Mouse (Mus musculus) left cerebral cortex, postnatal 25 days (tissue): ENCODE results near the gene Serpinb9b. TPM values are rescaled to one million over a fixed set of nuclear protein-coding genes. Genes with fewer than 3 reads are reported as not detected.
"Not testable (repeated sequence)": the region's sequence is repeated elsewhere in the genome, so short reads cannot be mapped to it uniquely, and the experiment has no call there.

Experiments used
- DNase-seq, 2 experiments: peaks; one replicate each; pipeline ENCODE4 v3.0.0; 2022; ENCODE audit warnings: low spot score in 2 of 2, mixed read lengths in 1 of 2
- intact Hi-C: fragments of 180-260 bp; cut with DNase I; formaldehyde crosslinking; loops from one replicate; pipeline ENCODE4 v1.15.1; 2025
- total RNA-seq, 2 experiments: library from RNA; stranded (reverse); gene quantifications; 2 replicates each; pipeline ENCODE4 v1.2.3; 2021

Serpinb9b gene
- total RNA-seq, result not detected

DNA sequence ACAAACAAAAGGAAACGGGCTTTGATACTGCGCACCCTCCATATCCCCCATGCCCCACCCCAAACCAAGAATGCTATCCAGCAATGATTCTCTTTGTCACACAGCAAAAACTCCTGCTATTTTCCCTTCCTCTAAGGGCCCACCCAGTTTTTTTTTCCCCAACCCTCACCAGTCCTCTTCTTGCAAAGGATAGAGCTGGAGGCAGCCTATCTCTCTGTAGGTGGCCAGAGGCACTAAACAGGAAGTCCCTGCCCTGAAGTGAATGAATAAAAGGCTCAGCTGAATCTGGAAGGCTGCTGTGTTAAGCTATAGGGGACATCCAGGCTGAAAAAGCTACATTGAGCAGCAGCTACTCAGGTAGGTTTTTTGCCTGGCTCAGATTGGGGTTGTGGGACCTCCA is at the start of gene Serpinb9b:
TSS of gene Serpinb9b (plus strand) at position 173 of the 400 bp plus-strand sequence.
- intact Hi-C loops, result no loop called here
- no peak for DNase-seq

DNA sequence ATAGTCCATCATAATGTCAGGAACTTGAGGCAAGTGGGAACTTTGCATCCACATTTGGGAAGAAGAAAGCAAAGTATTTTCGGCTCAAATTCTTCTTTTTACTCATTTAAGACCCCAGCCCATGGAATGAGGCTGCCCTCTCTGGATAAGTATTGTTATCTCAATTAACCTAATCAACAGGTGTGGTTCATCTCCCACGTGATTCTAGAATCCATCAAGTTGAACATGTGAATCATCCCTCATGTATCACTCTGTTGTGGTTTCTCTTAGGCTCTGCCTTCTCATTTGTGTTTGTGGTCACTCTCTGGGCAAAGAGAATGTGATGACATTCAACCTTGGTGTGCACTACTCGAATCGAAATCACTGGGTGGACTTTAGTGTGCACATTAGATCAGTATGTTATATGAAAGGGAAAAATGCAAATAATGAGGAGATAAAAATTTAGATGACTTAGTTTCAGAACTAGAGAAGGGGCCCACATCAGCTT is 44.6 kb upstream of the Serpinb9b start:
- no peak for DNase-seq
- intact Hi-C loops, result no loop called here

DNA sequence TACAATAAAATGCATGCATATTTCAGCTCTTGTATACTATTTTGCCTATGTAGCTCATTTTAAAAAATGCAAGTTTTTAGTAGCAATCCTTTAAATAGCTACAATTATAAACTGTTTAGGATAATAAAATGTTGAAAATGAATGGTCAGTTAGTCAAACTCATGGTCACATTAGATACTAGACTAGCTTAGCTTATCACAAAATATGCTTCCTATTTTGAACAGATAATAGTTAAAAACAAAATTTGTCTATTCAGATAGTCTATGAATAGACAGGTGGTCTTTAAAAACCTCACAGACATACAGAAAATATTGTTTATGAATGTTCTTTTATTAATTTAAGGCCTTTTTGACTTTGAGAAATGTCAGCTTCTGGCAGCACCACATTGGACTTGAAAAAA is 41.0 kb upstream of the Serpinb9b start:
- intact Hi-C loops, result no loop called here
- no peak for DNase-seq

DNA sequence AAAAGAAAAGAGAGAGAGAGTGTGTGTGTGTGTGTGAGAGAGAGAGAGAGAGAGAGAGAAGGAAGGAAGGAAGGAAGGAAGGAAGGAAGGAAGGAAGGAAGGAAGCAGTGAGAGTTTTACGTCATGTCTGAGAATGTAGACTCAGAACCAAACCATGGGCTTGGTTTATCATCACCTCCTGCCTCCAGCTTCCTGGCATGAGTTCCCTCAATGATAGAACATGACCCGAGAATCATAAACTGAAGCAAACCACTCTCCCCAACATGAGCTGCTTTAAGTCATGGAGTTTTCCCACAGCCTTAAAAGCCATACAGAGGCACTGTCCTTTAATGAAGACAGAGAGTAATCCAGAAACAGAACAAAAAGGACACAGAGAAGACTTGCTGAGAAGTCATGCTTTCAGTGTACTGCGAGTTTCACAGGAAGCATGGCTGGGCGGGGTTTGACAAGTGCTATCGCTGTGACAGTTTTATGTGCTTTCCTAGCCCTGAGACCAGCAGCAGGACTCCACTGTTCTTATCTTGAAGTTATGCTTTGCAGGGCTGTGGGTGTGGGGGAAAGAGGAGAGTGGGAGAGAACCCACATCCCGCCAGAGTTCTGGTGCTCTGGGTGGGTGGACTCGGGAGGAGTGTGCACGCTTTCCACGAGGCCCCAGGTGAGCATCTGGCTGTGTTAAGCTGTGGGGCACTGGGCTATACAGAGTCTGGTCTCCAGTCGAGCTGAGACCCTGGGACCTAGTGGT is 33.9 kb upstream of the Serpinb9b start:
- intact Hi-C loops, result no loop called here
- DNase-seq, result no peak

DNA sequence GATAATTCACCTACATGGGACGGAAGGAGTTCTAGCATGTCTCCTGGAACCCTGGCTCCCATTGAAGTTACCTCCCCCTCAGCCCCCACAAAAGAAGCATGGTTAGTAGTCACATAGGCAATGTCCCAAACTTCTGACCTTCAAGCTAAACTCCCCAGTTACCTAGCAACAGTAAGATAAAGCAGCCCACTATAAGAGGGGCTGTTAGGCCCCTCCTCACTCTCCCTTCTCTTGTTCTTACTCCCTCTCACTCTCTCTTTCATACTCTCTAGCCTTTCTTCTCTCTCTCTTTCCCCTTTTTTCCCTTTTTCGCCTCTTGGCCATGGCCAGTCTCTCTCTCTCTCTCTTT is 33.3 kb upstream of the Serpinb9b start:
- intact Hi-C loops, result no loop called here
- DNase-seq, result no peak

DNA sequence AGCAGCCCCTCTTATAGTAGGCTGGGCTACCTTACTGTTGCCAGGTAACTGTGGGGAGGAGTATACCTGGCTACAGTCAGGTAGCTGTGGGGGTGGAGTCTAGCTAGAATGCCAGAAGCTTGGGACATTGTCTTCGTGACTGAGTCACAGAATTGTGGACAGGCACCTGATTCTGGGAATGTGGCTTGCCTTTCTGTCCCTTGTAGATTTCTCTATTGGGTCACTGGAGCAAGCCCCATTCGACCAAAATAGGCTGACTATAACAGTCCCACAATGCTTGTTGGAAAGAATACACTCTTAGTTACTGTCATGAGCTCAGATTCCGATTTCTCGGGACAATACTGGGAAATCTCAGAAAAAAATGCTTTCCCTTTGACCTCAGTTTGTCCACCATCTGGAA is 32.2 kb upstream of the Serpinb9b start:
- intact Hi-C loops, result no loop called here

DNA sequence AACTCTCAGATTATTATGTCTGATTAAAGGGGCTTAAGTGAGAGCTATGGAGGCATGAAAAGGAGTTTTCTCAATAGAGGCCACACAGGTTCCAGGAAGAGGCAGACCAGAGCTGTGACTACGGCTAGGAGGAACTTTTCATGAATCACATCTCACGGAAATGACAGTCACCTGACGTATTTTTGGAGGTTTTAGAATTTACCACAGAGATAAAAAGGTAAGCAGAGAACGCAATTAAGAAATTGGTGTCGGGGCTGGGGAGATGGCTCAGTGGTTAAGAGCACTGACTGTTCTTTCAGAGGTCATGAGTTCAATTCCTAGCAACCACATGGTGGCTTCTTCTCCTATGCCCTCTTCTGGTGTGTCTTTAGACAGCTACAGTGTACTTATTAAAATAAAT is 25.9 kb upstream of the Serpinb9b start:
- intact Hi-C loops, result loop anchor here (5.0 kb wide), 1 partner anchor 76 kb away; the partner anchor contains the start of gene Serpinb1b
- DNase-seq, result no peak

More for the DNA sequence above, 32.2 kb upstream of the Serpinb9b start:
- no peak for DNase-seq

DNA sequence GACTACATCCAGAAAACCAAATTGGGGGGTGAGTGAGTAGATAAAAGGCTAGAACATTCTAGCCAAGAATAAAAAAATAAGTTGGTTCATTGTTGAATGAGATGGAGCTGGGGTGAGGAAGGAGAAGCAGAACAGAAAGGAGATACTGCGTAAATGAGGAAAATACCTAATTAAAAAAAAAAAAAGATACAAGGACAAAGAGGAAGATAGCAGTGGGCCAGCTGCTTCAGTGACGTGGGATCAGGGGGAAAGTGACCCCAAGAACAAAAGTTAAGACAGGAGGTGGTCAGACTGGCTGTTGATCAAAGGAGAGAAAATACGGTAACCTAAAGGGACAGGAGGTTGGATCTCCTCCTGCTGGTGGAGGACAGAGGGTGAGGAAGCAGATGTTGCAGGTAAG is 24.3 kb upstream of the Serpinb9b start, which contains the start of gene Serpinb9:
TSS of gene Serpinb9 (plus strand) at position 301 of the 400 bp plus-strand sequence.
- intact Hi-C loops, result loop anchor here (5.0 kb wide), 1 partner anchor 74 kb away; the partner anchor contains the start of gene Serpinb1b
- DNase-seq, result no peak

DNA sequence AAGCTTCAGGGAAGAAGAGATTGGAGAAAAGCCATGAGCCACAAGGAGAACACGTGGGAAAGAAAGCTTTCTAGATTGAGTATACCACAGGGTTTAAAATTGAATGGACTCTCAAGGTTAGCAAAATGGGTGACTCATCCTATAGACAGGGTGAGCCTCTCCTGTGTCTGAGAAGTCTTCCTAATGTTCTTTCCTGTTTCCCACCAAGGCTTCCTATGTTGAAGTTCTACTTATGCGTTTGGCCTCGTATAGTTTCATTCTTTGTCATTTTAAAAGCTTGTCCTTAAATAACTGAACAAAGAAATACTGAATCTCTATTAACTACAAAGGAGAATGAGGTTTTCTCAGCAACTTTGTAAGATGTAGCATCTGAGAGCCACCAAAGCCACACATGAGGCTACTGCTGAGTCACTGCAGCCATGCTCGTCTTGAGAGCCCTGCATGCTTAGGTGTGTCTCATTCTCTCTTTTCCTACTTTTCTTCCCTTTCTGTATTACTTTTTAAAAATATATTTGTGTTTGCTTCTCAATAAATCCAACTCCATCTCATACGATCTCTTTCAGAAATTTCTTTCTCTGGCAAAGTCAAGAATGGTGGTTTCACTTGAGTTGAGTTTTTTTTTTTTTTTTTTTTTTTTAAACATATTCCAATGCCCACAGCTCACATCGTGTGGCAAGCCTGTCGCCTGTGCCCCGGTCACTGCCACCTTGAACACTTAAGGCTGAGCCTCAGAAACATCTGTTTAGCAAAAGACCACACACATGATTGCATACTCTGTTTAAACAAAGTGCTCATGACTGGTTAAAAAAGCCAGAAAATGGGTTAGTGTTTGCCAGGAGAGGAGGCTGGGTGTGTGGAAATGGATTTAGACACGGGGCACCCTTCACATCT is 23.4 kb upstream of the Serpinb9b start:
- intact Hi-C loops, result loop anchor here (5.0 kb wide), 1 partner anchor 74 kb away; the partner anchor contains the start of gene Serpinb1b
- no peak for DNase-seq

DNA sequence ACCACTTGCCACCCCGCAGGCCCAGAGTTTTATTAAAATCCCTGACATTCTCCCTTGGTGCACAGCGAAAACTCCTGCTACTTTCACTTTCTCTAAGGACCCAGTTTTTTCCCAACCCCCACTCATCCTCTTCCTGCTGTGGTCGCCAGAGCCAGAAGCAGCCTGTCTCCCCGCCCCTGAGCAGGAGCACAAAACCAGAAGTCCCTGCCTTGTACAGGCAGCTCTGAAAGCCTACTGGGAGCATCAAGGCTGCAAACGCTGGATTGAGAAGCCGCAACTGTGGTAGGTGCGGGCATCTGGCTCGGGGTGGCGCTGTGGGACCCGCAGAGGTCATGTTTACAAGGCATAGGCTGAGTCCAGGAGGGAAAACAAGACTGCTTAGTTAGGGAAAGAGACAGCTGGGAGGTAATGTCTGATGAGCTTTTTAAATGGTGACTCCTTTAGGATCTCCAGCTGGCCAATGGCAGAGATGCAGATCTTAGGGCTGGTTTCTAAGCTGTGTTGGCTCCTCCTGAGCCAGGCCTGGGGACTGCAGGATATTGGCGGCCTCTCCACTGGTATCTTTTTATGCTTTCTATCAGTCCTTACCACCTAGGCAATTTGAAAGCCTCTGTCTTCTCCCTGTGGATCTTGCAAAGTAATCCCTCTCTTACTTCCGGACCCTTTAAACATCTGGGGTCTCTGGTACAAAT is 22.7 kb upstream of the Serpinb9b start:
- intact Hi-C loops, result loop anchor here (5.0 kb wide), 1 partner anchor 73 kb away; the partner anchor contains the start of gene Serpinb1b
- DNase-seq, result peak; percentile 76 to 86

DNA sequence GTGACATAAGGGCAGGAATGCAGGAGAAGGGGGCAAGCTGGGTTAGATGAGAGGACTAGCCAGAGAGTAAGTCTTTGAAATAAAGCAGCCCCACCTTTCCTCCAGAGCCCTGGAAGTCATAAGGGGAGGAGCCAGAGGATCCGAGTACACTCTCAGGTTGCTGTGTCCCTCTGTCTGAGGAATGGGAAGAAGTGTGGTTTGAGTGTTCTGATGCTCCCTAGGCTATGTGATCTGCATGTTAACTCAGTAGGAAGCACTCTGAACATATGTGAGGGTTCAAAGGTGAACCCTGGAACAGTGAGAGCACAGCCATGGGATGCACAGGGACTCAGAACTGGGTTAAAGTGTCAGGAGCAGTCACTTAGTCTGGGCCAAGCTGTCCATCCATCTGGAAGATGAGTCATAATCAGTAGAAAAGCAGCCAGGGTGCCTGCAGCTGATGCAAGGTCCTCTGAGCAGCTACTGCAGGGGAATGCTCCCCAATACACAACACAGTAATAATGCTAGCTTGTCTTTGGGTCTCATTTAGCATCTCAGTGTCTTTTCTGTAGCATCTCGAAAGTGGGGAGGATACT is 21.6 kb upstream of the Serpinb9b start:
- no peak for DNase-seq
- intact Hi-C loops, result no loop called here

DNA sequence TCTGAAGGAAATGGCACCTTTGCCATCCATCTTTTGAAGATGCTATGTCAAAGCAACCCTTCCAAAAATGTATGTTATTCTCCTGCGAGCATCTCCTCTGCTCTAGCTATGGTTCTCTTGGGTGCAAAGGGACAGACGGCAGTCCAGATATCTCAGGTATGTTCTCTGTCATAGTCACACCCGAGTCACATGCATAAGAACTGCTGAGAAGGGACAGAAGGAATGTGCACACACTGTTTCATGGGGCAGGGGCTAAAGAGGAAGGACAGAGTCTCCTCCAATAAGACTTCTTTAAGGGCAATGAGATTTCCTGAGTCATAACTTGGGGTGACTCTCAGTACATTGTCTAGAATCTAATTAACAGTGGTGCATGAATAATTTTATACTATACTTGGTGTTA is 20.7 kb upstream of the Serpinb9b start:
- no peak for DNase-seq
- intact Hi-C loops, result no loop called here

DNA sequence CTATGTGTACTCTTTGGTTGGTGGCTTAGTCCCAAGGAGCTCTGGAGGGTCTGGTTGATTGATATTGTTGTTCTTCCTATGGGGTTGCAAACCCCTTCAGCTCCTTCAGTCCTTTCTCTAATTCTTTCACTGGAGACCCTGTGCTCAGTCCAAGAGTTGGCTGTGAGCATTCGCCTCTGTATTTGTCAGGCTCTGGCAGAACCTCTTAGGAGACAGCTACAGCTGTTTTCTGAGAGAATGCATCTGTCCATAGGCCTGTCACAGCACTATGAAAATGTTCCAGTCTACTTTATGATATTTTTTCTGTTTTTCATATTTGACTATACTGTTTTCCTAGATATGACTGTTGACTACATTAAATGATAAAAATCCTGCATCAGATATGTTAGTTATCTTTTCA is 14.8 kb upstream of the Serpinb9b start:
- intact Hi-C loops, result no loop called here
- DNase-seq, result no peak

DNA sequence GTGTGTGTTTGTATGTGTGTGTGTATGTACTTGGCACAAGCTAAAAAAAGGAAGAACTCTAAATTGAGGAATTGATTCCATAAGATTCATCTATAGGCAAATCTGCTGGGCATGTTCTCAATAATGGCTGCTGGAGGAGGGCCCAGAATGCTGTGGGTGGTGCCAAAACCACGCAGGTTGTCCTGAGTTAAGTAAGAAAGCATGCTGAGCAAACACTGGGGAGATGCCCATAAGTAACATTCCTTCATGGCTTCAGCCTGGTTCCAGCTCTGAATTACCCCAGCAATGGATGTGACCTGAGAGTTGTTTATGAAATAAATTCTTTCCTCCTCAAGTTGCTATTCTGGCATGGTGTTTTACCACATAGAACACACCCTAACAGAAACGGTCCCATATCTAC is 13.9 kb upstream of the Serpinb9b start:
- intact Hi-C loops, result no loop called here

DNA sequence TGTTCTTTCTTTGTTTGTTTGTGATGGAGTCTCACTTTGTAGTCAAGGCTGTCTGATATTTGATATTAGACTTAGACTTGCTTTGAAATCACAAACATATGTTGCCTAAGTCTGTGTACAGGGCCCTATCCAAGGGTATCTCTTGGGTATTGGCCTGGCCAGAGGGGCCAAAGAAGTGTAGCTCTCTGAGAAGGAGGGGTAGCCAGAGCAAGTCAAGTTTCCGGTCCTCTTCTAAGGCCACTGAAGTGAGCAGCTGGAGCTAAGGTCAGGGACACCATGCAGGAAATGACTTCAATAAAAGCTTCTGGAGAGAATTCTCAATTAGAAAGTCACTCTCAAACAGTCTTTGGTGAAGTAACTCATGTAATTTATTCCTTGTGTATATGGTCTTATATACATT is 4.8 kb upstream of the Serpinb9b start:
- intact Hi-C loops, result no loop called here
- DNase-seq, result no peak

More for the DNA sequence above, 13.9 kb upstream of the Serpinb9b start:
- no peak for DNase-seq

DNA sequence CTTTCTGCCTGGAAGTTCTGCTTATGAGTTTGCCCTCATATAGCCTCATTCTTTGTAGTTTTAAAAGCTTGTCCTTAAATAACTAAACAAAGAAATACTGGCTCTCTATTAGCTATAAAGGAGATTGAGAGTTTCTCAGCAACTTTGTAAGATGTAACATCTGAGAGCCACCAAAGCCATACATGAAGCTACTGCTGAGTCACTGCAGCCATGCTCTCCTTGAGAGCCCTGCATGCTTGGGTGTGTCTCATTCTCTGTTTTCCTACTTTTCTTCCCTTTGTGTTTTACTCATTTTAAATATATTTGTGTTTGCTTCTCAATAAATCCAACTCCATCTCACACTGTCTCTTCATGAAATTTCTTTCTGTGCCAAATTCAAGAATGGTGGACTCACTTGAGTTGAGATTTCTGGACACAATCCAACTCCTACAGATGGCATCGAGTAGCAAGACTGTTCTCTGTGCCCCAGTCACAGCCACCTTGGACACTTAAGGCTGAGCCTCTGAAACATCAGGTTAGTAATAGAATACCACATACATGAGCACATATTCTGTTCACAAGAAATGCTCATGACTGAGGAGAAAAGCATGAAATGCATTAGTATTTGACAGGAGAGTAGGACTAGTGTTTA is 674 bp upstream of the Serpinb9b start:
- intact Hi-C loops, result no loop called here
- DNase-seq, result no peak

DNA sequence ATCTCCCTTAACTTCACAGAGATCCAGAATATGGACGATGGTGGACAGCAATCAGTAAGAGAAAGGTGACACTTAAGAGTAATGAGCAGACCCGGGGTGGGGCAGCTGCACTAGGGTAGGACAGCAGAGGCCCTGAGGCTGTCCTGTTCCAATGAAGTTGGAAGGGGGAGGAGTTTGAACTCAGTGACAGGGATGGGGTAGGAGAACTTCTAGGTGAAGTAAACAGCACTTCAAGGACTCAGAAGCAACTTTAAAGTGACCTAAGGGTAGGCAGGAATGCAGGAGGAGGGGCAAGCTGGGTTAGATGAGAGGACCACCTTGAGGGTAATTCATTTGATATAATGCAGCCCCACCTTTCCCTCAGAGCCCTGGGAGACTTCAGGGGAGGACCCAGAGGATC is 930 bp downstream of the Serpinb9b start:
- intact Hi-C loops, result no loop called here
- DNase-seq, result no peak

DNA sequence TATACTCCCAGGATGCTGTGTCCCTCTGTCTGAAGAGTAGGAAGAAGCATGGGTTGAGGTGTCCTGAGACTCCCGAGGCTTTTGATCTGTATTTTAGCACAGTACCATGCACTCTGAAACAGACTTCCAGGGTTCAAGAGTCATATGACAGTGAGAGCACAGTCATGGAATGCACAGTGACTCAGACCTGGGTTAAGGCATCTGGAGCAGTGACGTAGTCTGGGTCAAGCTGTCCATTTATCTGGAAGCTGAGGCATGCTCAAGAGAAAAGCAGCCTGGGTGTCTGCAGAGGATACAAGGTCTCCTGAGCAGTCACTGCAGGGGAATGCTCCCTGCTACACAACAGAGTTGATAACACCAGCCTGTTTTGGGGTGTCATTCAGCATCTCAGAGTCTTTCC is 1.3 kb downstream of the Serpinb9b start:
- DNase-seq, result no peak
- intact Hi-C loops, result no loop called here

DNA sequence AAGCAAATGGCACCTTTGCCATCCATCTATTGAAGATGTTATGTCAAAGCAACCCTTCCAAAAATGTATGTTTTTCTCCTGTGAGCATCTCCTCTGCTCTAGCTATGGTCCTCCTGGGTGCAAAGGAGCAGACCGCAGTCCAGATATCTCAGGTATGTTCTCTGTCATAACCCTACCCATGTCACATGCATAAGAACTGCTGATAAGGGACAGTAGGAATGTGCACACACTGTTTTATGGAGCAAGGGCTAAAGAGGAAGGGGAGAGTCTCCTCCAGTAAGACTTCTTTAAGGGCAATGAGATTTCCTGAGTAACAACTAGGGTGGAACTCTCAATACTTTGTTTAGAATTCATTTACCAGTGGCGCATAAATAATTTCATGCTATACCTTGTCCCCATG is 2.3 kb downstream of the Serpinb9b start:
- DNase-seq, intact Hi-C loops: not testable (repeated sequence)
